Mouse (Mus musculus) lung, adult 2 months (tissue): Measurements from ENCODE around the gene Trim47.

Source experiments
- CTCF ChIP-seq: fragments of 200-500 bp; IDR thresholded peaks from 2 replicates; pipeline ENCODE4 v1.5.1; 2011; ENCODE audit warnings: mild to moderate bottlenecking, low read length, control low read depth; ENCODE audit not compliant: insufficient read depth
- POLR2A ChIP-seq: fragments of 200-500 bp; IDR thresholded peaks from 2 replicates; pipeline ENCODE4 v1.6.1; 2011; ENCODE audit warnings: low read depth, mild to moderate bottlenecking, control low read depth, low read length, borderline replicate concordance; ENCODE audit errors: extremely low read depth

DNA sequence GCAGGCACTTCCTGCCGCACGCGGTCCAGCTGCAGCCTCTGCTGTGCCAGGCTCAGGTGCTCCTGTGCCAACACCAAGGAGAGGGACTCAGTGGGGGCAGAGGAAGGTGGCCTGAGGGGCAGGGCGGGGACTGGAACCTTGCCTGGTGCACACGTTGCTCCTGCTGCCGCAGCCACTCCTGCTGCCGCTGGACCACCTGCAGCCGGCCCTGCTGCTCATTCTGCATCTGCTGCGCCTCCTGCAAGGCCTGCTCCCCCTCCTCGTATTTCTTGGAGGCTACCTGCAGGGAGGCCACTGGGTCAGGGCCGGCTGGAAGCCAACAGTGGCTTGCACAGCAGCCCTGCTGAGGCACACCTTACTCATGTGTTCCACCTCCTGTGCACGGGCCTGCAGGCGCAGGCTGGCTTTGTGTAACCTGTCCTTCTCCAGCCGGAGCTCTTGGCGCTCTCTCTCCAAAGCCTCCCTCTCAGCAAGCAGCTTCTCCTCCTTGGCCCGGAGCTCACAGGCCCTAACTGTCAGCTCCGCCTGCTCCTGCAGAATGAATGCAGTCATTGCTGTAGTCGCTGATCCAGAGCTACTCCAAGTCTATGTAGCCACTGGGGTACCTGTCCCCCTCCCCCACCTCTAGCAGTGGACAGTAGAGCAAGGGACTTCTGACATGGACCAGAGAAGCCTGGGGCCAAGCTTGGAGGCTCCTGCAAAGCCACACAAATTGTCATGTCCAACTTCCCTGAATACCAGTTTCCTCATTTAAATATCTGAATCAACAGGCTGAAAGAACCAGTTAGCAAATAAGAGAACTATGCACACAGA lies 18.7 kb upstream of the Trim47 start:
- TF ChIP-seq CTCF (no peak), POLR2A (no peak)
